Mouse (Mus musculus): ENCODE results near the gene Tbx4. TPM values are rescaled to one million over a fixed set of nuclear protein-coding genes. Genes with fewer than 3 reads are reported as not detected.

Gene Tbx4
- total and polyA plus RNA-seq, 3 experiments: 0.12 to 0.64 TPM; not detected in 1

- TF ChIP-seq EP300 (IDR thresholded peaks at IDR 0.05; ENCODE audit: low read depth in 1 of 2, low read length in 2 of 2): no peak
- no peak for TF ChIP-seq JUND (IDR thresholded peaks at IDR 0.05; ENCODE audit: low read depth, low read length)
Measured at GRCm38 (mm10) chr11:85843347-85843692, 42.9 kb upstream of the Tbx4 start (continued).

GRCm38 (mm10) chr11:85844144-85844965 is 41.9 kb upstream of the Tbx4 start:
- Histone ChIP-seq H3K4me3 (ENCODE audit: control insufficient read depth in 1 of 2, insufficient read depth in 1 of 2, low read depth in 2 of 2, low read length in 2 of 2) (peak overlapping the region; percentile 88 to 100), H3K79me2 (ENCODE audit: control insufficient read depth, insufficient read depth, low read length, poor library complexity) (no peaks in the 10 kb centered on the region; the same call in 1 of the 2 replicates), H3K9me3 (replicated peaks; ENCODE audit: insufficient read depth, low read length) (no peaks in the 10 kb centered on the region), H3K4me1 (ENCODE audit: control insufficient read depth in 1 of 2, insufficient read depth in 2 of 2, low read length in 2 of 2) (peaks cover 2 to 5% of the 10 kb centered on the region in 2 experiments; a peak in 3 of 4 replicates), H3K27me3 (ENCODE audit: control insufficient read depth in 1 of 2, insufficient read depth in 2 of 2, low read length in 2 of 2) (no peaks in the 10 kb centered on the region), H3K36me3 (ENCODE audit: control insufficient read depth in 1 of 2, insufficient read depth in 2 of 2, low read length in 2 of 2) (no peaks in the 10 kb centered on the region), H3K27ac (ENCODE audit: control insufficient read depth, low read depth, low read length) (peak overlapping the region; percentile 28; the same call in 1 of the 2 replicates), H3K9ac (ENCODE audit: control insufficient read depth, low read depth, low read length, poor library complexity, severe bottlenecking) (peak overlapping the region; percentile 83)
- peak; percentile 94 for DNase-seq (ENCODE audit: low read depth, low spot score)
- TF ChIP-seq ZMIZ1 (IDR thresholded peaks at IDR 0.05; ENCODE audit: low read depth, low read length): peak; percentile 76; the same call in 1 of the 2 replicates
- TF ChIP-seq CHD2 (IDR thresholded peaks at IDR 0.05; ENCODE audit: low read length): peak; percentile 18; the same call in 1 of the 2 replicates
- TF ChIP-seq KAT2A (conservative IDR thresholded peaks at IDR 0.05; ENCODE audit: low read depth, low read length): no peak
- peak; percentile 21; the same call in 1 of the 2 replicates for TF ChIP-seq TCF12 (IDR thresholded peaks at IDR 0.05; ENCODE audit: low read depth, low read length)
- TF ChIP-seq USF1 (IDR thresholded peaks at IDR 0.05; ENCODE audit: low read depth, low read length): 0 out of 2 replicates have a peak, but pooled peaks have one; percentile 4
- no peak for TF ChIP-seq ZKSCAN1 (IDR thresholded peaks at IDR 0.05; ENCODE audit: low read depth, low read length)
- TF ChIP-seq RCOR1 (IDR thresholded peaks at IDR 0.05; ENCODE audit: low read depth, low read length): no peak
- TF ChIP-seq POLR2AphosphoS5 (IDR thresholded peaks at IDR 0.05; ENCODE audit: borderline replicate concordance, low read depth, low read length): no peak
- TF ChIP-seq TBP (IDR thresholded peaks at IDR 0.05; ENCODE audit: low read depth, low read length): no peak
- no peak for TF ChIP-seq NRF1 (IDR thresholded peaks at IDR 0.05; ENCODE audit: insufficient read depth, low read depth, low read length, poor library complexity, severe bottlenecking)
- no peak for TF ChIP-seq MYC (IDR thresholded peaks at IDR 0.05; ENCODE audit: low read depth, low read length)
- TF ChIP-seq GATA1 (IDR thresholded peaks at IDR 0.05; ENCODE audit: low read depth, low read length): no peak
- TF ChIP-seq ZC3H11A (IDR thresholded peaks at IDR 0.05; ENCODE audit: low read depth, low read length): peak; percentile 81
- TF ChIP-seq SIN3A (IDR thresholded peaks at IDR 0.05; ENCODE audit: low read length): peak; percentile 77
- 0 out of 2 replicates have a peak, but pooled peaks have one; percentile 61 for TF ChIP-seq UBTF (IDR thresholded peaks at IDR 0.05; ENCODE audit: borderline replicate concordance, insufficient read depth, low read depth, low read length)
- peak; percentile 22; the same call in 1 of the 2 replicates for TF ChIP-seq ZNF384 (IDR thresholded peaks at IDR 0.05; ENCODE audit: low read depth, low read length)
- no peak for TF ChIP-seq MAFK (IDR thresholded peaks at IDR 0.05; ENCODE audit: borderline replicate concordance, low read depth, low read length)
- TF ChIP-seq USF2 (IDR thresholded peaks at IDR 0.05; ENCODE audit: borderline replicate concordance in 1 of 2, insufficient read depth in 1 of 2, low read depth in 1 of 2, low read length in 2 of 2): no peak
- TF ChIP-seq GABPA (IDR thresholded peaks at IDR 0.05; ENCODE audit: low read depth, low read length): no peak
- peak; percentile 80 to 99 (median 96) for TF ChIP-seq CTCF (IDR thresholded peaks at IDR 0.05 in 2 of 3, conservative IDR thresholded peaks at IDR 0.05 in 1 of 3; ENCODE audit: control insufficient read depth in 1 of 3, insufficient read depth in 1 of 3, low read depth in 2 of 3, low read length in 3 of 3, poor library complexity in 1 of 3, severe bottlenecking in 1 of 3)
- peak; percentile 81 for TF ChIP-seq MAZ (IDR thresholded peaks at IDR 0.05; ENCODE audit: low read depth, low read length)
- TF ChIP-seq E2F4 (IDR thresholded peaks at IDR 0.05; ENCODE audit: borderline replicate concordance, low read depth, low read length): no peak
- peak; percentile 52 to 70; a peak in 2 of 4 replicates for TF ChIP-seq POLR2A (IDR thresholded peaks at IDR 0.05; ENCODE audit: control insufficient read depth in 1 of 2, insufficient read depth in 1 of 2, low read depth in 1 of 2, low read length in 2 of 2, poor library complexity in 1 of 2)
- TF ChIP-seq MAX (IDR thresholded peaks at IDR 0.05; ENCODE audit: low read length): peak; percentile 53
- peak; percentile 65 for TF ChIP-seq NELFE (IDR thresholded peaks at IDR 0.05; ENCODE audit: low read depth, low read length)
- 0 out of 2 replicates have a peak, but pooled peaks have one; percentile 28 for TF ChIP-seq MEF2A (IDR thresholded peaks at IDR 0.05; ENCODE audit: extremely low read depth, insufficient replicate concordance, low read depth, low read length, poor library complexity, severe bottlenecking)
- TF ChIP-seq MYB (IDR thresholded peaks at IDR 0.05; ENCODE audit: low read depth, low read length): no peak
- no peak for TF ChIP-seq TAL1 (IDR thresholded peaks at IDR 0.05; ENCODE audit: low read length)
- TF ChIP-seq SMC3 (IDR thresholded peaks at IDR 0.05; ENCODE audit: low read depth, low read length): peak; percentile 91
- no peak for TF ChIP-seq ETS1 (IDR thresholded peaks at IDR 0.05; ENCODE audit: low read depth, low read length)
- TF ChIP-seq BHLHE40 (IDR thresholded peaks at IDR 0.05; ENCODE audit: borderline replicate concordance, low read depth, low read length): no peak

All from MEL (cell line).